Mouse (Mus musculus) thymus, postnatal 0 days (tissue): ENCODE results near the gene Ank2. TPM values are rescaled to one million over a fixed set of nuclear protein-coding genes. Genes with fewer than 3 reads are reported as not detected.

Experiments used
- DNase-seq: peaks from one replicate; pipeline ENCODE4 v3.0.0-alpha.2; 2015; ENCODE audit warnings: low spot score
- polyA plus RNA-seq: library from polyadenylated mRNA; unstranded; fragments of >200 nt; fragmentation: Nextera tagmentation; extraction: Ambion mirVana; gene quantifications from 2 replicates; pipeline ENCODE4 v1.2.1, GENCODE M21; 2015

Ank2 gene
- polyA plus RNA-seq, 1 experiment from 2014 or later: 1.3 TPM

GRCm38 (mm10) chr3:127187081-127187480 is 312.1 kb downstream of the Ank2 start:
- DNase-seq: no peak

GRCm38 (mm10) chr3:127186239-127186638 is 312.9 kb downstream of the Ank2 start:
- no peak for DNase-seq

- peak; percentile 6 for DNase-seq
These were observed 315.0 kb downstream of the Ank2 start for GRCm38 (mm10) chr3:127183998-127184753.

GRCm38 (mm10) chr3:127172697-127173096 is 326.5 kb downstream of the Ank2 start:
- DNase-seq: no peak

- no peak for DNase-seq
These were observed 328.9 kb downstream of the Ank2 start for GRCm38 (mm10) chr3:127170246-127170645.

- DNase-seq: no peak
These were observed 330.0 kb downstream of the Ank2 start for GRCm38 (mm10) chr3:127169114-127169513.

GRCm38 (mm10) chr3:127163749-127164148 is 335.4 kb downstream of the Ank2 start:
- no peak for DNase-seq

- DNase-seq: no peak
These were observed 337.0 kb downstream of the Ank2 start for GRCm38 (mm10) chr3:127161998-127162712.

- no peak for DNase-seq
These were observed 337.9 kb downstream of the Ank2 start for GRCm38 (mm10) chr3:127161085-127161837.

GRCm38 (mm10) chr3:127157706-127158105 is 341.4 kb downstream of the Ank2 start:
- no peak for DNase-seq

- no peak for DNase-seq
These were observed 343.1 kb downstream of the Ank2 start for GRCm38 (mm10) chr3:127156080-127156479.

- DNase-seq: no peak
These were observed 345.3 kb downstream of the Ank2 start for GRCm38 (mm10) chr3:127153861-127154260.

- DNase-seq: no peak
These were observed 345.7 kb downstream of the Ank2 start for GRCm38 (mm10) chr3:127153443-127153842.

GRCm38 (mm10) chr3:127148648-127149047 is 350.5 kb downstream of the Ank2 start:
- no peak for DNase-seq

- no peak for DNase-seq
These were observed 358.6 kb downstream of the Ank2 start for GRCm38 (mm10) chr3:127140590-127140989.

GRCm38 (mm10) chr3:127139638-127140037 is 359.5 kb downstream of the Ank2 start:
- no peak for DNase-seq

GRCm38 (mm10) chr3:127137508-127137907 is 361.6 kb downstream of the Ank2 start:
- DNase-seq: no peak

GRCm38 (mm10) chr3:127134062-127134461 is 365.1 kb downstream of the Ank2 start:
- DNase-seq: no peak

GRCm38 (mm10) chr3:127131048-127131447 is 368.1 kb downstream of the Ank2 start:
- no peak for DNase-seq

GRCm38 (mm10) chr3:127130167-127130770 is 368.9 kb downstream of the Ank2 start:
- no peak for DNase-seq

GRCm38 (mm10) chr3:127129750-127130149 is 369.4 kb downstream of the Ank2 start:
- DNase-seq: no peak

- DNase-seq: no peak
These were observed 371.5 kb downstream of the Ank2 start for GRCm38 (mm10) chr3:127127611-127128010.
